19 mouse cellular contexts compared by ENCODE assay signal in genomic region chr3:90215825-90216380, GRCm38 (mm10). TPM values are rescaled to one million over a fixed set of nuclear protein-coding genes. Genes with fewer than 3 reads are reported as not detected.
A peak's percentile ranks its signal among the peaks of the same experiment; 100 is the strongest.
DNase-seq lines count a peak whose midpoint lies in the region; ATAC-seq and TF ChIP-seq lines count a peak whose summit lies in the region.
"Had no signal": no experiment of that assay in that cellular context is flagged by ENCODE, and none has a peak within 500 bp of the region (broad histone marks: within the 10 kb centered on the region; RNA-seq: fewer than 3 reads in every experiment).

No protein-coding gene starts in this region.

- dilution Hi-C loops in CH12.LX (cut with MboI; ENCODE audit: extremely low pct_ligation_motif_present, extremely low pct_unique_long_range_greater_than_20kb, low sequenced_read_pairs), result no loop called here

- no peak overlapping the region for H3K9ac ChIP-seq in midbrain, embryonic 11.5 days (ENCODE audit: low read length)
- H3K9ac ChIP-seq in midbrain, embryonic 14.5 days (replicated peaks; ENCODE audit: low read length), result no peak overlapping the region
- H3K9ac ChIP-seq in CH12.LX (ENCODE audit: insufficient read depth, low read depth), result no peak overlapping the region
- H3K9ac ChIP-seq: forebrain, embryonic 15.5 days; liver, embryonic 13.5 days had no signal

- no peaks in the 10 kb centered on the region; the same call in 1 of the 2 replicates for H3K36me3 ChIP-seq in midbrain, embryonic 11.5 days (ENCODE audit: control insufficient read depth, insufficient read depth, low read length)
- H3K36me3 ChIP-seq in midbrain, embryonic 14.5 days (ENCODE audit: control insufficient read depth, insufficient read depth, low read length), result peaks cover 14% of the 10 kb centered on the region
- peaks cover 12 to 19% of the 10 kb centered on the region in 2 experiments for H3K36me3 ChIP-seq in CH12.LX (replicated peaks in 1 of 2; ENCODE audit: control insufficient read depth in 1 of 2, insufficient read depth in 1 of 2, low read length in 1 of 2)

- DNase-seq in kidney, adult 9 months, result peak; percentile 44
- no peak for DNase-seq in kidney, postnatal 4 days
- peak; percentile 68 for DNase-seq in midbrain, embryonic 11.5 days (ENCODE audit: low spot score, missing footprints)
- no peak for DNase-seq in midbrain, embryonic 14.5 days
- no peak for DNase-seq in CH12.LX (ENCODE audit: extremely low read depth)
- DNase-seq in naive thymus-derived CD4-positive, alpha-beta T cell, adult 2 months (ENCODE audit: low read depth), result peak; percentile 44
- DNase-seq in yolk sac, embryonic 10.5 days (ENCODE audit: low spot score), result no peak
- DNase-seq in frontal cortex, adult 2 months (ENCODE audit: extremely low spot score in 1 of 2, low spot score in 1 of 2), result no peak
- DNase-seq: cerebellum, adult 11-12 months; gastrocnemius, postnatal 10 days; liver, embryonic 13.5 days had no signal

- peak in 1 of 2 experiments; percentile 56; a peak in 2 of 4 replicates for TF ChIP-seq CTCF in CH12.LX (conservative IDR thresholded peaks at IDR 0.05 in 1 of 2, IDR thresholded peaks at IDR 0.05 in 1 of 2; ENCODE audit: low read depth in 2 of 2, low read length in 2 of 2)

- peak; percentile 57 for TF ChIP-seq RAD21 in CH12.LX (IDR thresholded peaks at IDR 0.05; ENCODE audit: low read depth, low read length)

- no peak for TF ChIP-seq EP300 in CH12.LX (IDR thresholded peaks at IDR 0.05; ENCODE audit: low read length)

- no peak for ATAC-seq in midbrain, embryonic 11.5 days (ENCODE audit: low FRiP score)
- no peak for ATAC-seq in midbrain, embryonic 14.5 days (ENCODE audit: low FRiP score, low TSS enrichment)
- ATAC-seq: activated CD4-positive, CD25-positive, alpha-beta regulatory T cell, adult 4 months; forebrain, embryonic 15.5 days; intestine, embryonic 16.5 days had no signal

- TF ChIP-seq POLR2A in CH12.LX (IDR thresholded peaks at IDR 0.05; ENCODE audit: low read depth, low read length), result no peak

- H3K79me2 ChIP-seq in CH12.LX (replicated peaks; ENCODE audit: control insufficient read depth, extremely low read depth, insufficient read depth, poor library complexity, severe bottlenecking), result peaks cover 23% of the 10 kb centered on the region

- H3K27me3 ChIP-seq in midbrain, embryonic 11.5 days (ENCODE audit: control insufficient read depth, insufficient read depth, low read length), result no peaks in the 10 kb centered on the region
- H3K27me3 ChIP-seq in midbrain, embryonic 14.5 days (ENCODE audit: control insufficient read depth, insufficient read depth, low read length), result no peaks in the 10 kb centered on the region
- H3K27me3 ChIP-seq in CH12.LX (replicated peaks), result no peaks in the 10 kb centered on the region
- H3K27me3 ChIP-seq: forebrain, embryonic 15.5 days; liver, embryonic 13.5 days had no signal

- peaks cover 18% of the 10 kb centered on the region for H3K4me1 ChIP-seq in midbrain, embryonic 11.5 days (ENCODE audit: control insufficient read depth, insufficient read depth, low read length)
- H3K4me1 ChIP-seq in midbrain, embryonic 14.5 days (ENCODE audit: control insufficient read depth, insufficient read depth, low read length), result peaks cover 27% of the 10 kb centered on the region
- peaks cover 4 to 24% of the 10 kb centered on the region in 2 experiments; a peak in 3 of 4 replicates for H3K4me1 ChIP-seq in CH12.LX (ENCODE audit: control insufficient read depth in 1 of 2, insufficient read depth in 2 of 2)

- in situ Hi-C loops in CH12.LX (cut with MboI; ENCODE audit: low pct_ligation_motif_present, low pct_unique_long_range_greater_than_20kb, low sequenced_read_pairs), result no loop called here

- H3K9me3 ChIP-seq in midbrain, embryonic 11.5 days (ENCODE audit: control insufficient read depth, low read length), result no peaks in the 10 kb centered on the region
- H3K9me3 ChIP-seq in midbrain, embryonic 14.5 days (ENCODE audit: control insufficient read depth, low read length), result no peaks in the 10 kb centered on the region
- H3K9me3 ChIP-seq in CH12.LX (replicated peaks; ENCODE audit: low read length), result no peaks in the 10 kb centered on the region
- H3K9me3 ChIP-seq: forebrain, embryonic 15.5 days; hindbrain, embryonic 10.5 days; liver, embryonic 13.5 days had no signal

- H3K4me3 ChIP-seq in midbrain, embryonic 11.5 days (ENCODE audit: low read depth, low read length), result no peak overlapping the region
- no peak overlapping the region for H3K4me3 ChIP-seq in midbrain, embryonic 14.5 days (replicated peaks; ENCODE audit: low read depth, low read length)
- H3K4me3 ChIP-seq in CH12.LX (replicated peaks in 1 of 3; ENCODE audit: low read depth in 2 of 3, low read length in 2 of 3, poor library complexity in 1 of 3), result no peak overlapping the region
- H3K4me3 ChIP-seq: forebrain, embryonic 15.5 days; hindbrain, embryonic 10.5 days; liver, embryonic 13.5 days had no signal

- no peak overlapping the region for H3K4me2 ChIP-seq in midbrain, embryonic 11.5 days
- H3K4me2 ChIP-seq in midbrain, embryonic 14.5 days (ENCODE audit: low read length), result no peak overlapping the region
- no peak overlapping the region for H3K4me2 ChIP-seq in CH12.LX (ENCODE audit: insufficient read depth, low read depth, poor library complexity, severe bottlenecking)
- H3K4me2 ChIP-seq: forebrain, embryonic 15.5 days; heart, embryonic 11.5 days; liver, embryonic 13.5 days had no signal

- no peak overlapping the region for H3K27ac ChIP-seq in midbrain, embryonic 11.5 days (ENCODE audit: low read depth, low read length)
- H3K27ac ChIP-seq in midbrain, embryonic 14.5 days (replicated peaks; ENCODE audit: low read depth, low read length), result no peak overlapping the region
- no peak overlapping the region for H3K27ac ChIP-seq in CH12.LX (ENCODE audit: insufficient read depth, low read depth)
- H3K27ac ChIP-seq: forebrain, embryonic 15.5 days; hindbrain, embryonic 10.5 days; liver, embryonic 13.5 days had no signal

- WGBS in midbrain, embryonic 11.5 days, result 25% methylated on average over 1 of the region's 1 CpGs
- 56% methylated on average over 1 of the region's 1 CpGs for WGBS in midbrain, embryonic 14.5 days

TF ChIP-seq in CH12.LX, 34 proteins besides CTCF, POLR2A, EP300 and RAD21:
- peak; percentile 85 for TF ChIP-seq MYC (IDR thresholded peaks at IDR 0.05; ENCODE audit: low read depth, low read length)
- TF ChIP-seq MEF2A (IDR thresholded peaks at IDR 0.05; ENCODE audit: borderline replicate concordance, low read depth, low read length), result no peak
- peak; percentile 41 for TF ChIP-seq SMC3 (IDR thresholded peaks at IDR 0.05; ENCODE audit: low read depth, low read length)
- TF ChIP-seq ZNF384 (IDR thresholded peaks at IDR 0.05; ENCODE audit: low read depth, low read length), result peak; percentile 51

RNA-seq across cellular contexts. Expression of gene Rab13, which starts 2.4 kb away (rescaled TPM):
- 14.4 and 16.4 TPM in 2 replicates for polyA plus RNA-seq in midbrain, embryonic 11.5 days (2014; fragmentation: Nextera tagmentation; extraction: Ambion mirVana)
- polyA plus RNA-seq in midbrain, embryonic 14.5 days (2014; fragmentation: Nextera tagmentation; extraction: Ambion mirVana), result 10.7 and 11.7 TPM in 2 replicates
- 2.3 and 3.3 TPM in 2 replicates for total RNA-seq in CH12.LX (2012; rRNA removed)
- 0.34 TPM in 1 of 2 replicates, not detected in the other for total RNA-seq in CH12.LX (2014; rRNA removed)
- 0.23 and 0.63 TPM in 2 replicates for polyA plus RNA-seq in CH12.LX (2012; ENCODE audit: insufficient read length, low read depth)
- polyA plus RNA-seq in frontal cortex, adult 2 months (2012; rRNA removed), result 11.2 TPM in 2 replicates
- total RNA-seq: monocyte, adult 5-6 weeks had no signal

RNA-seq across cellular contexts. Expression of gene Rps27, which starts 2.5 kb away (rescaled TPM):
- 1,063 and 1,232 TPM in 2 replicates for polyA plus RNA-seq in midbrain, embryonic 11.5 days (2014; fragmentation: Nextera tagmentation; extraction: Ambion mirVana)
- 1,026 and 1,236 TPM in 2 replicates for polyA plus RNA-seq in midbrain, embryonic 14.5 days (2014; fragmentation: Nextera tagmentation; extraction: Ambion mirVana)
- total RNA-seq in CH12.LX (2012; rRNA removed) (3,858 and 4,378 TPM in 2 replicates), CH12.LX (2014; rRNA removed) (2,142 and 2,224 TPM in 2 replicates)
- polyA plus RNA-seq in CH12.LX (2012; ENCODE audit: insufficient read length, low read depth), result 1,222 and 1,264 TPM in 2 replicates
- 971 and 1,230 TPM in 2 replicates for polyA plus RNA-seq in frontal cortex, adult 2 months (2012; rRNA removed)

RNA-seq across cellular contexts. Expression of gene Jtb, which starts 15.5 kb away (rescaled TPM):
- polyA plus RNA-seq in midbrain, embryonic 11.5 days (2014; fragmentation: Nextera tagmentation; extraction: Ambion mirVana), result 110 and 112 TPM in 2 replicates
- 102 and 114 TPM in 2 replicates for polyA plus RNA-seq in midbrain, embryonic 14.5 days (2014; fragmentation: Nextera tagmentation; extraction: Ambion mirVana)
- total RNA-seq in CH12.LX (2012; rRNA removed) (50.8 and 62.9 TPM in 2 replicates), CH12.LX (2014; rRNA removed) (54.2 and 70.3 TPM in 2 replicates)
- 67.4 and 73.6 TPM in 2 replicates for polyA plus RNA-seq in CH12.LX (2012; ENCODE audit: insufficient read length, low read depth)
- polyA plus RNA-seq in frontal cortex, adult 2 months (2012; rRNA removed), result 52.7 and 57.6 TPM in 2 replicates

RNA-seq across cellular contexts. Expression of gene Creb3l4, which starts 27.4 kb away (rescaled TPM):
- polyA plus RNA-seq in midbrain, embryonic 11.5 days (2014; fragmentation: Nextera tagmentation; extraction: Ambion mirVana), result 3.2 and 4.3 TPM in 2 replicates
- 2.1 and 2.7 TPM in 2 replicates for polyA plus RNA-seq in midbrain, embryonic 14.5 days (2014; fragmentation: Nextera tagmentation; extraction: Ambion mirVana)
- total RNA-seq in CH12.LX (2012; rRNA removed) (0.25 and 0.89 TPM in 2 replicates), CH12.LX (2014; rRNA removed) (0.21 and 0.72 TPM in 2 replicates)
- polyA plus RNA-seq in CH12.LX (2012; ENCODE audit: insufficient read length, low read depth), result 0.59 and 0.70 TPM in 2 replicates
- 0.29 and 0.38 TPM in 2 replicates for polyA plus RNA-seq in frontal cortex, adult 2 months (2012; rRNA removed)
- total RNA-seq: left cerebral cortex, postnatal 25 days; monocyte, adult 5-6 weeks; neutrophil, adult 5-6 weeks had no signal
- polyA plus RNA-seq: activated CD4-positive, CD25-positive, alpha-beta regulatory T cell, adult 4 months had no signal

RNA-seq across cellular contexts. Expression of gene Slc39a1, which starts 32.1 kb away (rescaled TPM):
- polyA plus RNA-seq in midbrain, embryonic 11.5 days (2014; fragmentation: Nextera tagmentation; extraction: Ambion mirVana), result 58.7 and 59.4 TPM in 2 replicates
- 44.0 and 46.6 TPM in 2 replicates for polyA plus RNA-seq in midbrain, embryonic 14.5 days (2014; fragmentation: Nextera tagmentation; extraction: Ambion mirVana)
- 42.2 and 44.4 TPM in 2 replicates for total RNA-seq in CH12.LX (2012; rRNA removed)
- total RNA-seq in CH12.LX (2014; rRNA removed), result 22.9 and 23.8 TPM in 2 replicates
- polyA plus RNA-seq in CH12.LX (2012; ENCODE audit: insufficient read length, low read depth), result 40.4 and 40.7 TPM in 2 replicates
- polyA plus RNA-seq in frontal cortex, adult 2 months (2012; rRNA removed), result 33.7 and 36.1 TPM in 2 replicates

Comparison
In these comparisons a context has a peak if more than half of its experiments do, and no peak if none do; other contexts are left out.
1. DNase-seq: peak in kidney, adult 9 months (single experiment), midbrain, embryonic 11.5 days (single experiment) and naive thymus-derived CD4-positive, alpha-beta T cell, adult 2 months (single experiment); none in kidney, postnatal 4 days (0 of 2), midbrain, embryonic 14.5 days (single experiment), CH12.LX (single experiment), yolk sac, embryonic 10.5 days (single experiment) and frontal cortex, adult 2 months (0 of 2).